In genomic region chr6:133313896-133314295, GRCm38 (mm10) we compare ENCODE assay signal across 14 mouse cellular contexts. TPM values are rescaled to one million over a fixed set of nuclear protein-coding genes. Genes with fewer than 3 reads are reported as not detected.
DNase-seq lines count a peak whose midpoint lies in the region; TF ChIP-seq lines count a peak whose summit lies in the region.
"Not testable (repeated sequence)": the region's sequence is repeated elsewhere in the genome, so short reads cannot be mapped to it uniquely, and the experiment has no call there.
"Had no signal": no experiment of that assay in that cellular context is flagged by ENCODE, and none has a peak within 500 bp of the region (broad histone marks: within the 10 kb centered on the region; RNA-seq: fewer than 3 reads in every experiment).

No protein-coding gene starts in this region.

- TF ChIP-seq CTCF in ES-Bruce4 (IDR thresholded peaks at IDR 0.05; ENCODE audit: low read depth, low read length), result not testable (repeated sequence)

- peak overlapping the region; percentile 51; the same call in 1 of the 2 replicates for H3K27ac ChIP-seq in ES-Bruce4 (ENCODE audit: insufficient read depth, low read length)

- H3K4me1 ChIP-seq in ES-Bruce4 (ENCODE audit: control insufficient read depth, insufficient read depth, low read length), result not testable (repeated sequence)

- not testable (repeated sequence) for H3K4me3 ChIP-seq in ES-Bruce4 (ENCODE audit: low read depth, low read length)

- TF ChIP-seq EP300 in ES-Bruce4 (IDR thresholded peaks at IDR 0.05; ENCODE audit: insufficient read depth, low read depth, low read length), result not testable (repeated sequence)

- H3K9me3 ChIP-seq in ES-Bruce4 (replicated peaks; ENCODE audit: control insufficient read depth, insufficient read depth, low read length, poor library complexity, severe bottlenecking), result not testable (repeated sequence)

- TF ChIP-seq POLR2A in ES-Bruce4 (IDR thresholded peaks at IDR 0.05; ENCODE audit: insufficient read depth, low read length), result not testable (repeated sequence)

- H3K27me3 ChIP-seq in ES-Bruce4 (ENCODE audit: control insufficient read depth, insufficient read depth, low read length, poor library complexity, severe bottlenecking), result not testable (repeated sequence)

- DNase-seq in ES-CJ7 (ENCODE audit: low read depth, low spot score) (peak; percentile 83), R1 (ENCODE audit: low read depth, low spot score) (peak; percentile 91), WW6 (ENCODE audit: low read depth, low spot score) (peak; percentile 24), ZHBTc4 (ENCODE audit: low read depth, low spot score) (peak; percentile 73)
- peak; percentile 45 for DNase-seq in heart, adult 11 months

- H3K9ac ChIP-seq in ES-Bruce4 (ENCODE audit: low read depth, poor library complexity, severe bottlenecking), result not testable (repeated sequence)

- H3K36me3 ChIP-seq in ES-Bruce4 (ENCODE audit: control insufficient read depth, insufficient read depth, low read length, poor library complexity, severe bottlenecking), result not testable (repeated sequence)

RNA-seq across cellular contexts. Expression of gene 5530400C23Rik, which starts 21.9 kb away (rescaled TPM):
- not detected in 2 replicates for polyA plus RNA-seq in ES-Bruce4 (2011; ENCODE audit: insufficient read depth, insufficient read length, low read depth, missing spikeins)
- polyA plus RNA-seq: activated CD4-positive, CD25-positive, alpha-beta regulatory T cell, adult 4 months; adrenal gland, adult 2 months; brain, embryonic 14.5 days; C2C12; CD4-positive, CD25-positive, alpha-beta regulatory T cell, adult 4 months; cerebellum, adult 2 months; G1E; Patski had no signal

Comparison
In these comparisons a context has a peak if more than half of its experiments do, and no peak if none do; other contexts are left out.
1. DNase-seq: peak in every context shown above with its lines; median percentile 91 in R1; 83 in ES-CJ7; 73 in ZHBTc4; 45 in heart, adult 11 months; 24 in WW6.